Mouse (Mus musculus): ENCODE data around the gene Snd1.

- TF ChIP-seq CTCF (IDR thresholded peaks at IDR 0.05; ENCODE audit: borderline replicate concordance, insufficient read depth, low read length) (no peak), POLR2A (IDR thresholded peaks at IDR 0.05; ENCODE audit: low read depth, low read length) (no peak)
These were observed 420.1 kb downstream of the Snd1 start for GRCm38 (mm10) chr6:28895004-28895515.

All from embryonic fibroblast, embryonic 13.5 days (primary cell).